Mouse (Mus musculus): ENCODE data around the gene AI467606.
"Not testable (repeated sequence)": the region's sequence is repeated elsewhere in the genome, so short reads cannot be mapped to it uniquely, and the experiment has no call there.

Gene AI467606

DNA sequence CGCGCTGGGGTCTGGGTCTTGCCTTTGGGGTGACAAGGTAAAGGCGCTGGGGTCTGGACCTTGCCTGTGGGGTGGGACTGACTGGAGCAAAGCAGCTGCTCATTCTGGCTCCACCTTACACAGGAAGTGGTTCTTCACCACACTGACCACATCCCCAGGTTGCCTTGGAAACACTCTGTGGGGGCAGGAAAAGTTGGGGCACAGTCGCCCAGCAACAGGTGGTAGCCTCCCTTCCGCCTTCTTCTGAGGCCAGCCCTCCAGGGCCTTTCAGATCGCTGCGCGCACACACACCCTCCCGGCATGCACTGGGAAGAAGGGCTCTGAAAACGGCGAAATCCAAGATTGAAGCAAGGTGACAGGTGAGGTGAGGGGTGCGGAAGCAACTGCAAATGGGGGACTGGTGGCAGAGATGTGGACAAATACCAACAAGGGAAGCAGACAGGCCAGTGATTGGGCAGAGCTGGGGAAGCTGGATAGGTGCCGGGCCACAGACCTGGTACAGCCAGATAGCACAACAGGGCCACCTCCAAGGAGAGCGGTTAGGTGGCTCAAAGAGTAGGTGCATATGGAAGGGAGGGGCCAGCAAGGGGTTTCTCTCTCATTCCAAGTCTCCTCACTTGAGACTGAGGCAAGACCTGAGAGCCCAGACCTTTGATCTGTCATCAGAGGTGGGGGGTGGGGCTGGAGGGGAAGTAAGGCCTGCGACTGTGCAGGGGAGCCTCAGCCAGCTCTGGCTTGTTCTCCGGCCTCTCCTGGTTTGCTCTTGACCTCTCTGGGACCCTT, at the start of gene AI467606:
Gene AI467606, plus strand, starts transcription at position 246 of the 783 bp plus-strand sequence.
- no peak for DNase-seq (ENCODE audit: low spot score)

DNA sequence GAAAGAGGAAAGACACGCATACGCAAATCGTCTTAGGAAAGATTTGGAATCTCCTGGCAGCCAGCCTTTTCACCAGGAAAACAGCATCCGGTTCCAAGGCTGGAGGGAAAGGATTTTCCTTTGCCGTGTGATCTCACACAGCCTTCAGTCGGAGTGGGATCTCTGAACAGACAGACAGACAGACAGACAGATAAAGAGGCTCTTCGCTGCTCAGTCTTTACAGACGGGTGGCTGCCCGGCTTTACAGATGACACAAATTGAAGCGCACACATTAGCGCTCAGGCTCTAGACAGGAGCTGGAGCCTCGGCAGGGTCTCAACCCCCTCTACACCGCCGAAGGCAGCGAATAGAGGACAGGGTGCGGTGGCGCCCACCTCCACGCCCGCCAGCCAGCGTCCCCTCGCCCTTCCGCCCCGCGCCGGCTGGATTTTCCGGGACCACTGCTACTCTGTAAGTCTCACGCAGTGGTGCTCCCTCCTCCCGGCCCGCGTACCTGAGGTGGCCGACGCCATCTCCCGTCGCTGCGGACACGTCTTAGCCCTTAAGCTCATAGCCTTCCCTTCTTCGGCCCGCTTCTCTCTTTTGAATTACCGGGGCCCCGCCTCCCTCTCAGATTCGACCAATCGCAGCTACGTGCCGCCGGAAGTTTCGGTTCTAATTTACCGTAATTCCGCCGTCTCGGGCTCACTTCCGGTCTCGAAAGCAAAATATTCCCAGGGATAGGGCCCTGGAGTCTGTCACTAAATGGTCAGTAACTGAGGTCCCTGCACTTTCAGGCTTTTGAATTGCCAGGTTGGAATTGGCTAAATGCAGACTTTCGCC, 49.1 kb upstream of the AI467606 start, which contains the start of gene Kif22:
Gene Kif22, minus strand, starts transcription at position 621 of the 822 bp plus-strand sequence.
- DNase-seq (ENCODE audit: low spot score), result no peak

DNA sequence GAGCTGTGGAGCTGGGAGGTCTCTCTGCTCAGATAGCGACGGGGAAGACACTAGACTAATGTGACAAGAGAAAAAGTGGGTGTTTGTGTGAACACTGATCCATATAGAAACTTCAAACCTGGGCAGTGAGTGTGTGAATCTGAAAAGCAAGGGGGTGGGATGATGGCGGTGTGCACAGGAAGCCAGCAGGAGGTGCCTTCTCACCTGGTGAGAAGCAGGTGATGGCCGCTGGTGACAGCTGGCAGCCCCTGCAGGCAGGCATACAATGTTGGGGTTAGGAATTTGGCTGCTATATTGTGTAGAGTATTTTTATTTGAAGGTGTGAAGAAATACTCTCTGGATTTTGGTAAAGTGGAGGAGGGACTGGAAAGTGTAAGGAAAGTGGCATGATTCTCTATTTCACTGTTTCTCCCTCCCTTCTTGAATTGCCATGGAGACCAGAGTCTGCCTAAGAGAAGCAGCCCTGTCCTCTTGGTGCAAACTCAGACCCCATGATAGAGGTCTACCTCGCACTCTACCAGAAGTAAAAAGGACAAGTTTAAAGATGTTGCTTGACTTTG, 36.1 kb upstream of the AI467606 start:
- no peak for DNase-seq (ENCODE audit: low spot score)

DNA sequence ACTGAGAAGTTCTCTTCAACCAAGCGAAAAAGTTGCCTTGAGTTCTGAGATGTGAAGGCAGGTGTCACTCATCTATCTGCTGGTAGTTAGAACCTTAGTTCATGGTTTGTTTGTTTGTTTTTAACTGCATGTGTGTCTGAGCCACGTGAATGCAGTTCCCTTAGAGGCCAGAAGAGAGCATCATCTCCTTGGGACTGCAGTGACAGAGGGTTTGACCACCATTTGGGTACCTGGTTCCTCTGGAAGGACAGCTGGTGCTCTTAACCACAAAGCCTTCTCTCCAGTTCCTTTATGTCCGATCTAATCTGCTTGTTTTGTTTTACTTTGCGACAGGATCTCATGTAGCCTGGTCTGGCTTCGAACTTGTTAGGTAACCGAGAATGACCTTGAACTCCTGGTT, 25.6 kb upstream of the AI467606 start:
- DNase-seq (ENCODE audit: low spot score), result no peak

DNA sequence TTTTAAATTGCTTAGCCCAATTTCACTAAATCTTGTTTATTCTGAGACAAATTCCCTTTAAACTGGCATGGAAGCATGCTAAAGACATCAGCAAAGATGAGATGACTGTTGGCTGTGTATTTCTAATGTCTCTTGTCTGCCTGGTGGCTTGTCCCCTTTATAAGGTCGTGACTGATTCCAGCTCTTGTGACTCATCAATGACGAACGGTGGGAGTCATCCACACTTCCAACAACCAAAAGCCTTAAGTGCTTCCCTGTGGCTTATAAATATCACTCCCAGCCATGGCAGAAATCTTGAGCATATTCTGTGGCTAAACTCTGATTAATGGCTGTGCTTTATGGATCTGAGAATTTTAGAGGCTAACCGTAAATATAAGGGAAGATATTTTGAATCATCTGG, 24.8 kb upstream of the AI467606 start:
- no peak for DNase-seq (ENCODE audit: low spot score)

DNA sequence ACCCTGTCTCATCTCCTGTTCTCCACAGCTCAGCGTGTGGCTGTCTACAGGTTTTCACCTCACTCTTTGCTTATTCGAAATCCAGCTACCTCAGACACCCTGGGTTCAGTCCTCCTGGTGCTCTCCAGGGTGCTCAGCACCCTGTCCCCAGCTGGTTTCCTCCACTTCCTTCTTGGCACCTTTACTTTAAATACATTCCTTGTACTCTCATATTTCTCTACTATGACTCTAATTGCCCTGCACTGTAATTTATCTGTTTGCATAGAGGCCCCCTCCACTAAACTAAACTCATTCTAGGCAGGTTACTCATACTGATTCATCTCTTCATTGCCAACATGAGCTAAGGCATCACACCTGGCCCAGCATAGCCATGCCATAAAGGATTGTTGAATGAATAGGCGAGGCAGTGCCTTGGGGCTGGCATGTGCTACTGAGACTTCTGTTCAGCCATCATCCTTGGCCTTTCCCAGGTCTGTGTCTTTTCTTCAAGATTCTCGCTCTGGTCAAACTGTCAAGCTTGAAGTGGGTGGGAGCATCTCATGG, 20.2 kb upstream of the AI467606 start:
- DNase-seq (ENCODE audit: low spot score), result no peak

DNA sequence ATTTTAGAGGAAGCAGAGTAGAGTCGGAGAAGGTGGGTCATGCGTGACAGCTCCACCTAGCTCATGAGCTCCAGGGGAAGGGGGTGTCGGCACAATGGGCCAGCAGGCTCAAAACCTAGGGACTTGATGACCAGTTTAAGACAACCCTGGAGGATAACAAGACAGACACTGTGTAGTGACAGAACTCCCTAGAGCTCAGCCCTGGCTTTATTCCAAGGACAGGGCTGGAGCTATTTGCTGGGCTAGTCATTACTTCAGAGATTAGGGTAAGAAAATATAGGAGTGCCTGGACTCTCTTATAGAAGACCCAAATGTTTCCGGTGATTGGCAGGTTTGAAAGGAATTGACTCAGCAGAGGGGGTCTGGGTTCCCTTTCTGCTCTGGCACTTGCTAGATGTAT, 17.9 kb upstream of the AI467606 start:
- DNase-seq (ENCODE audit: low spot score), result no peak

DNA sequence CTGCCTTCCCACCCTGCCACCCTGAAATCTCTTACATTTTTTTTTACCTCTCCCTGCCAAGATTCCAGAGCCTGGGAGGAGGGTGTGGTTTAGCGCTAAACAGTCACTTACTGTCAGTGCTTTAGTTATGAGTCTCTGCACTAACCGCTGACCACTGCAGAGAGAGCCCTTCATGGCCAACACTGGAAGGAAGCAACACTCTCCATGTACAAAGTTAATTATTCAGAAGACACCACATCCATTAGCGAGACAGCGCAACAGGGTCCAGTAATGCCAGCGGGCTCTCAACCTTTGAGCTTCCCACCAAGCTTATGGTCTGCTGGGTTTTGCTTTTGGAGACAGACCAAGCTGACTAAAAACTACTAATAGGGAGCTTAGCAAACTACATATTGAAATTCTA, 15.0 kb upstream of the AI467606 start:
- no peak for DNase-seq (ENCODE audit: low spot score)

DNA sequence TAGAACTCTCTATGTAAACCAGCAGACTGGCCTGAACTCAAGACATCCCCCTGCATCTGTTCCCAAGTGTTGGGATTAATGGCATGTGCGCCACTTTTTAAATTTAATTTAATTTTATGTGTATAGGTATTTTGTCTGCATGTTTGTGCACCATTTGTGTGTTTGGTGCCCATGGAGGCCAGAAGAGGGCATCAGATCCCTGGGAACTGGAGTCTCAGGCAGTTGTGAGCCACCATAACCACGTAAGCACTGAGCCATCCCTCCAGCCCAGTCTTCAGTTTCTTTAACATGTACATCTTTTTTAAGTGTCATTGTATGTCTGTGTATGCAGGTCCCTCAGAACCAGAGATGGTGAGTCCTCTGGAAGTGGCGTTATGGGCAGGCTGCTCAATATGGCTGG, 13.5 kb upstream of the AI467606 start:
- no peak for DNase-seq (ENCODE audit: low spot score)

DNA sequence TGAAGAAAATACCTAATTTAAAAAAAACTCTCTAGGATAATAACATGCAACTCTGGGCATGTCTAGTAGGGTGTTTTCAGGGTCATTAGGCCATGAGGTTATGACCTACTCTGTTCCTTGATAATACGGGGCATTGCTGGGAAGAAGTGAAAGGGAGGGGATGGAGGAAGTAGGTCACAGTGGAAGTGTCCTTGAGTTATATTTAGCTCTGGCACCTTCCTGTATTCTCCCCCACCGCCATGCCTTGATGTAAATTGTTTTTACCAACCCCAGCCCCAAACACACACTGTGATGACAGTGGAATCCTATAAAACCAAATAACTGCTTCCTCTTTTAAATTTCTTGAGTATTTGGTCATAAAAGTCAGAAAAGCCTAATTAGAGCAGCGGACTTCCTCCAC, 11.1 kb upstream of the AI467606 start:
- no peak for DNase-seq (ENCODE audit: low spot score)

DNA sequence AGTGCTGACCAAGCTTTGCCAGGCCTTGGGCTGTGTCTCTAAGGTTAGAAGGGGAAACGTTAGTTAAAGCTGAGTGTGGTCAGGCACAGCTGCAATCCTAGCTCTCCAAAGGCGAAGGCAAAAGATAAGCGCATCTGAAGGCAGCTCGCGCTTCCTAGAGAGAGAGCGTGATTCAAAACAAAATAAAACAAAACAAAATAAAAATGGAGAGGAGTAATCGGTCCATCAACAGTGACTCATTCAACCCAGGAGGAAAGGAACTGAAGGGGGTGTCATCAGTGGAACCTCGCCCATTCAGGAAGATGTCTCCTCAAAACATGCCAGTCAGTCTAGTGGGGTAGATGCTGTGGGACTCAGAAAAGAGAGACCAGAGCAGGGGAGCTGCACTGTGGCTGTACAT, 8.9 kb upstream of the AI467606 start:
- no peak for DNase-seq (ENCODE audit: low spot score)

DNA sequence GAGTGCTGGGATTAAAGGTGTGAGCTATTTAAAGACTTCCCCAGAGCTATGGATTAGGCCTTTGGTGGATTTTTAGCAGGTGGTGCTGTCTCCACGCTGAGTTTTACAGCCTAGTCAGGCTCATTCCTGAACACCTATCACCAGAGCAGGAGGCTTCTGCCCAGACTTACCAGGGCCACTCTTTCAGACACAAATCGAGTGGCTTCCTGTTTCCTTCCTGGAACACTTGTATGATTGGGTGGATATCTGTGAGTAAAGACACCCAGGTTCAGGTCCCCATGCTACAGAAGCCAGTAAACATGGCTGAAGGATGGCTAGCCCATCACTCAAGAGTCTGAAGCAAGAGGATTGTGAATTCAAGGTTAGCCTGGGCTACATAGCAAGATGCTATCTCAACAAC, 8.2 kb upstream of the AI467606 start:
- DNase-seq (ENCODE audit: low spot score), result no peak

DNA sequence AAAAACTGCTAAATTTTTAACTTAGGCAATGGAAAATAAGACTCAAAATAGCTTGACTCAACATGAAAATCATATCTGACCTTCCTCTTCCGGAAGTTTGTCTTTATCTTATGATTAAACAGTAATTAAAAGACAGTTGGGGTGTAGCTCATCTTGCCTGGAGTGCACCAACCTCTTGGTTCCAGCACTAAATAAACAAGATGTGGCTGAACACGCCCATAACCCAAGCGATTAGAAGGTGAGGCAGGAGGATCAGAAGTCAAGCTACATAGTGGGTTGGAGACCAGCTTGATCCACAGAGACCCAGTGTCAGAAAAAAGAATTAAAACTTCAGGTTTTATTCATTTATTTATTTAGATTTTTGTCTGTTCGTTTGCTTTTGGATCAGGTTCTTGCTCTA, 7.5 kb upstream of the AI467606 start:
- no peak for DNase-seq (ENCODE audit: low spot score)

DNA sequence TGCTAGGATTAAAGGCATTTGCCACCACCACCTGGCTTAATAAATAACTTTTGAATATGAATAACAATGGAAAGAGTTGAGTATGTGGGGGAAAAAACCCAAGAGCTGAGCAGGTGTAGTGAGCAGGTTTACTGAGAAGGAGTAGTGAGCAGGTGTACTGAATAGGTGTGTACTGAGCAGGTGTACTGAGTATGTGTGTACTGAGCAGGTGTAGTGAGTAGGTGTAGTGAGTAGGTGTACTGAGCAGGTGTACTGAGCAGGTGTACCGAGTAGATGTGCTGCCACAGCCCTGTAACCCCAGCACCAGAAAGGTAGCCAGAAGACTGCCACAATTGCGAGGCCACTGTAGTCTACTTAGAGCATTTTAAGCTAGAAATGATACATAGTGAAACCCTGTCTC, 6.4 kb upstream of the AI467606 start:
- DNase-seq (ENCODE audit: low spot score), result no peak

DNA sequence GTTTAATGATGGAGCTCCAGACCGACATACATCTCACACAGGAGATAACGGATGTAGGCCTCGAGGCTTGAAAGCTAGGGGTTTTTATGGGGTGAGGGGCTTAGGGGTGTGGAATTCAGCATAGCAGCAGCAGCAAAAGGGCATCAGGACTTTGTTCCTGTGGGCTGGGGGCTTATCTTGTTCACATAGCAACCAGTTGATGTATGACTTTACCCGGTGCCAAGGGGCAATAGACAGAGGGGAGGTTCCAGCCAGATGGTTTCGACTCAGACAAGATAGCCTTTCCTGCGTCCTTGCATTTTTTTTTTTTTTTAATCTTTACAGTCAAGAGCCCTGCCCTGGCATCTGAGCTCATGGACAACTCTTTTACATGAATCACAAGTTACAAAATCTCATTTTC, 5.4 kb upstream of the AI467606 start:
- DNase-seq (ENCODE audit: low spot score), result not testable (repeated sequence)

DNA sequence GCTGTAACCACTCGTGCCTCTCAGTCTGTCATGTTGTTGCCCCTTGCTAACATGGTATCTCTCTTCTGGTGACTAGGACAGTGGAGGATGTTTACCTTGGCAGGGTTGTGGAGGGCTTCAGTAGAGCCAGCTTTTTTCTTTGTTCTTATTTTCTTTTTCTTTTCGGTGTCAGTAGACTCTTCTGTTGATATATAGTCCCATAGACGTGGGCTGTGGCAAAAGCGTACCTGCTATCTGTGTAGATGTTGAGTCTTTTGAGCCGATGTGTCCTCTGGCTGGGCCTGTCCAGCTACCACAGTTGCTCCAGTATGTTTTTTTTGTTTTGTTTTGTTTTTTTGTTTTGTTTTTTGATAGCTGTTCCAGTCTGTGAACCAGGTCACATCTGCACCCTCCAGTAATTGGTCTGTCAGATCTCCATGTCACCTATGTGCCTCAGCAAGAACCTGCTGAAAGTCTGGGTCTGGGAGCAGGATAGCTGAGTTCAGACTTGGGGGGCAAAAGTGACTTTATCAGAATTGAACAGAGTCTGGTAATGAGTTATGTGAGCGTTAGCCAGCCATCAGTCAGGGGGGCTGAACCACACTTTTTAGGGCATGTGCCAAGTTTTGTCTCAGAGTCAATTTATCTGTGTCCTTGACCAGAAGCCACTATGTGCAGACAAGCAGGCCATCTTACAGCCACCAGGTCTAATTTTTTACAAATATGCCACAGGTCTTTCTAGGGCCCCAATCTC, 3.7 kb upstream of the AI467606 start, which contains the start of gene Zg16:
Gene Zg16, minus strand, starts transcription at position 51 of the 733 bp plus-strand sequence.
- DNase-seq (ENCODE audit: low spot score), result not testable (repeated sequence)

DNA sequence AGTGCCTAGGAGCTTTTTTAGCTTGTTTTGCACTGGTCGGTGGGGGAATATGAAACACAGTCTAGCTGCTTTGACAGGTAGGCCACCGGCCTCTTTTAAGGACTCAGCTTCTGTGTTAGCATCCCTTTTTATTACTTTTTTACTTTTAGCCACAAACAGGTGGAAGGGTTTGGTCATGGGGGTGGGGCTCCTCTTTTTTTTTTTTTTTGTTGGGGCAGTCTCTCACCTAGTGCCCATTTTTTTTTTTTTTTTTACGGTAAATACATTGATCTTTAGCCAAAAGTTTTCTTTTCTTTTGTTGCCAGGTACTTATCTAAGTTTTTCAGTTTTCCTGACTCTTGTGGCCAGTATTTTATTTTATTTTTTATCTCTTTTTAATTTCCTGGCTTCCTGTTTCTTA, 3.1 kb upstream of the AI467606 start:
- DNase-seq (ENCODE audit: low spot score), result no peak

DNA sequence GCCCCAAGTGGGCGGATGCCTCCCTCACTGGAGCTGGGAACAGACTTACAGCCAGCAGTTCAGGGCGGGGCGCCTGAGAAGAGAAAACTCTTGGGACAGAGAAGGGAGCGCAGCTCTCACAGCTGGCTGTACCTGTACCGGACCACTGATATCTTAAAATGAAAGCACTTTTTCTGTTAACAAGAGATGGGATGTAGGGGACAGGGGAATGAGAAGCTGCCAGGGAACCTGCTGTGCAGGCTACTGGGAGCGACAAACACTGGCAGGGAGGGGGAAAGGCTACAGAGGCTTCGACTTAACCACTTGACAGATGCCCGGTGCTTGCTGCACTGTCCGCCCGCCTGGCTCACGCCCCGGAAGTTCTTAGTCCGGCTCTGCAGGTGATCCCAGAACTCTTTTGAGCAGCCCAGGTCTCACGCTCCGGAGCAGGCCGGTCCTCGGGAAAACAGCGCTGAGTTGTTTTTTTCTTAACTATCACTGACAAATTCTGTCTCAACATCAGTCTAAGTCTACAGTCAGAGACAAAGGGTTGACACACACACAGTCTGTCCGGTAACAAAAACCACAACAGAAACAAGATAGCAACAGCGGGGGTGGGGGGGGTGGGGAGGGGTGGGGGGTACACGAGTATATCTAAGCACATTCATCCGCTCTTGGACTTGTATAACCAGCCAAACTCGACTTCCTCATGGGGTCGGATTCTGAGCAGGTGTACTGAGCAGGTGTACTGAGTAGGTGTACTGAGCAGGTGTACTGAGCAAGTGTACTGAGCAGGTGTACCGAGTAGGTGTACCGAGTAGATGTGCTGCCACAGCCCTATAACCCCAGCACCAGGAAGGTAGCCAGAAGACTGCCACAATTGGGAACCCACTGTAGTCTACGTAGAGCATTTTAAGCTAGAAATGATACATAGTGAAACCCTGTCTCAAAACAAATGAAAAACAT, 2.0 kb upstream of the AI467606 start:
- DNase-seq (ENCODE audit: low spot score), result no peak

DNA sequence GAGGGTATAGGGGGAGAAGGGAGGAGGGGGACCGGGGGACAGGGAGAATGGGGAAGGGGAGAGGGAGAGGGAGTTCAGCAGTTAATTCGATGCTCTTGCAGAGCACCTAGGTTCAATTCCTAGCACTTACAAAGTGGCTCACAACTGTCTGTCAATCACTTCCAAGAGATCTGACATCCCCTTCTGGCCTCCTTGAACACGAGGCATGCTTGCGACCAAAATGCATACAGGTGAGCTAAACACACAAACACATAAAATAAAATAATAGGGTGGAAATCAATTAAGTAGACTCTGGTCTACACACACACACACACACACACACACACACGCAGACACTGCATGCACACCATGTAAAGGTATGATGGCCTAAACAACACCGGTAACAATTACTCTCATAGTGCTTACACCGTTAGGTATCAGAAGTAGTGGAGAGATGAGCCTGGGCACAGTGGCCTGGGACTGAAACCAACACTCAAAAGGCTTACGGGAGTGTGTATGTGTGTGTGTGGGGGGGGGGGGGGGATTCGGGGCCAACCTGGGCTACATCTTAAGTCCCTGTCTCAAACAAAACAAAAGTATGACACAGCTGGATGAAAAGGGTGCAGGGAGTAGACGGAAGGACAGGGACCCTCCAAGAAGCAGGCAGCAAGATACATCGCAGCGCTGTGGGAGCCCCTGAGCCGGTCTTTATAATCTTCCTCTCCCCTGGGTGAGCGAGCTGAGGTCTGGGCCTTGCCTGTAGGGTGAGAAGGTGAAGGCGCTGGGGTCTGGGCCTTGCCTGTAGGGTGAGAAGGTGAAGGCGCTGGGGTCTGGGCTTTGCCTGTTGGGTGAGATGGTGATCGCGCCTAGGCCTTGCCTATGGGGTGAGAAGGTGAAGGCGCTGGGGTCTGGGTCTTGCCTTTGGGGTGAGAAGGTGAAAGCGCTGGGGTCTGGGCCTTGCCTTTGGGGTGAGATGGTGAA, 725 bp upstream of the AI467606 start:
- DNase-seq (ENCODE audit: low spot score), result no peak

DNA sequence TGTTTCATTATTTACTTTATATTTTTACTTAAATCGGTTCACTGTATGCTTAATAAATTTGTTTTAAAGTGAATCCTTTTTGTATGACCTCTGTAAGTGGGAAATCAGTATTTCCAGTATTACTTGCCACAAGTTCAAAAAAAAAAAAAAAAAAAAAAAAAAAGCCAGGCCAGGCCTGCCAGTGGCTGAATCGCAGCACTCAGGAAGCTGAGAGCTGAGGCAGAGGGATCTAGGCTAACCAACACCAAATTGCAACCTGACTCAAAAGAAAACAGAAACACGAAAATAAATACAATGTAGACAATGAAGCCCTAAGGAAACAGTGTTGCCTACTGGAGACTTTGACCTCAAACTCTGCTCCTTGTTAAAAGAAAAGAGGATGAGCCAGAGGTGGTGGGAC, 2.8 kb downstream of the AI467606 start:
- DNase-seq (ENCODE audit: low spot score), result no peak
